Mouse (Mus musculus): Measurements from ENCODE around the gene Ptprg.

- no peak for TF ChIP-seq POLR2A (IDR thresholded peaks at IDR 0.05; ENCODE audit: low read depth, low read length)
- no peak for TF ChIP-seq CTCF (IDR thresholded peaks at IDR 0.05; ENCODE audit: extremely low read depth, insufficient read length, insufficient replicate concordance, low read depth, low read length)
Measured at GRCm38 (mm10) chr14:12145919-12146318, 592.6 kb downstream of the Ptprg start.

All from small intestine, adult 2 months (tissue).